Mouse (Mus musculus) kidney, postnatal 4 days (tissue): Measurements from ENCODE around the gene Crebbp.

ENCODE experiments used
- DNase-seq, 2 experiments: peaks; one replicate each; pipeline ENCODE4 v3.0.0; 2021; ENCODE audit warnings: mixed read lengths in 2 of 2

Gene Crebbp

GRCm38 (mm10) chr16:4041646-4042045 lies 172.2 kb downstream of the Crebbp start:
- no peak for DNase-seq

DNA sequence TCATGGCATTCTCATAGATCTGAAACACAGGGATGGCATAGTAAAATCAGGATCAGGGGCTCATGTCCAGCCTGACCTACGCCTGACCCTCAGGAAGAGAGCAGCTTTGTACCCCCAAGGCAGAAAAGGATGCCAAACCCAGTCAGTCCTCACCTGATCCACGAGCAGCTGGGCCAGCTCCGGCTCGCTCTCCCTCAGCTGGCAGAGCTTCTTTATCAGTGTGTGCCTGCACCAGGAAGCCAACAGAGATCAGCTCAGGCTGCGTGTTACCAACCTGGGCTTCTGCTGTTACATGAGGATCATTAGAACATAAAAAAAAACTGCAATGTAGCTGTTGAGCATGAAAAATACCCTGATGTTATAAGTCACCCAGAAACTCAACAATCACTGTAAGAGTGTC lies 173.6 kb downstream of the Crebbp start:
- DNase-seq, result no peak

DNA sequence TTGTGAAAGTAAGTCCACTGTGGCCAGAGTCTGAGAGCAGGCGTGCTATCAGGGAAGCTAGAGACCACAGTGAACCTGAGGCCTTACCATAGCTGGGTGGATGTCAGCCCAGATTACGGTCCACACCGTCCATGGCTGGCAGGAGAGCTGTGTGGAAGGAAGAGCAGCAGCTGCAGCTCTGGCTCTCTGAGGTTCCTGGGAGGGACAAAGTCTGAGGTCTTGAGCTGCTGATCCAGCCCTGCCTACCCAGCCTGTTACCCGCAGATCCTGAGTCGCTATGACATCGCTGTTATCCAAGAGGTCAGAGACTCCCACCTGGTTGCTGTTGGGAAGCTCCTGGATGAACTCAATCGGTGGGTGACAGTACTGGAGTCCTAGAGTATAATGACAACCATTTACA lies 176.1 kb downstream of the Crebbp start:
- no peak for DNase-seq

DNA sequence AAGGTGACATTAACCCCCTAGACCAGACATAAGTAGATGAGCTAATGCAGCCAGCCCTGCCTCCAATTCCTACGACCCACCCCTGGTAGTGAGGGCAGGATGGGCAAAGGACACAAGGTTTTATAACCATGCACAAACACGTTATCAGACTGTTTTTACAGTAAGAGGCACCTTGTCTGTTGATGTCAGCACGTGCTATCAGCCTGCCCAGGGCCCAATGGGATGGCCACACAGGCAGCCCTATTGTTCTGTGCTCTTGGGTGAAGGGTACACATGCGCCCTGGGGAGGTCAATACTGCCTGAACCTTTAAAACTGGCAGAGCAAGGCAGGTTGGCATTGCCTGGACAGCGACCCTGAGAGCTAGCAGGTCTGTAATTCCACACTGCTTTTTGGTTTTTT lies 177.0 kb downstream of the Crebbp start, which contains the start of gene Dnase1:
Dnase1 (plus strand) TSS at position 136 of the 400 bp plus-strand sequence.
- no peak for DNase-seq

- no peak for DNase-seq
Observed at GRCm38 (mm10) chr16:4035575-4035974, 178.2 kb downstream of the Crebbp start.

DNA sequence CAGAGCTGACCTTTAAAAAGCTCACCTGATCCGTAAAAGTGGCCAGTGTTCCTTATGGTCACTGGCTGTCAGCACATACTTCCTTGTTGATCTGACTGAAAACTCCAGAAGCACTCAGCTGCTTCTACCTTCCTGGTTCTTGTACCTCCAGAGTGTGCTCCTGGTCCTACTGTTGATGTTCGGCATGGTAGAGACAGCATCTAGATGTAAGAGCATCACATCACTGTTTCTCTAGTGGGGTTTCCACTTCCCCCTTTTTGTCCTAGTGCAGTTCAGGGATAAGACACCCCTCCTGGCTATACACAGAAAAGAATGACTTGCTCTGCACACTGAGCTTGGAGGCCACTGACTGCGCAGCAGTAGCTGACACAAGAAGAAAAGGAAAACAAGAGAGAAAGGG lies 179.3 kb downstream of the Crebbp start:
- no peak for DNase-seq

DNA sequence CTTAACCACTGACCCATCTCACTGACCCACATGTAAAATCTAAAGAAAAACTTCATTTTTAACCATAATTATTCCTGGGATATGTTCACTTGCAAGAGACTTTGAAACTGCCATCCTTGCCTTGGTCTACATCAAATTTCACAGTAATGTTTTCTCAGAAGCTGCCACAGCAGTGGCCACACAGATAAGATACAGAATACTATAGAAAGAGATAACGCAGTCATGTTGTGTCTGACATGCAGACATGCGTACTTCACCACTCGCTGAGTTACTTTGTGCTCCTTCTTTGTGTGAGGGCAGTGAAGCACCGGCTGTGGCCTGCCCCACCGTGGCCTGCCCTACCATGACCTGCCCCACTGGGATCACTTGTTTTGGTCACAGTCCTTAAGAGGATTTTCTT lies 179.8 kb downstream of the Crebbp start:
- no peak for DNase-seq

DNA sequence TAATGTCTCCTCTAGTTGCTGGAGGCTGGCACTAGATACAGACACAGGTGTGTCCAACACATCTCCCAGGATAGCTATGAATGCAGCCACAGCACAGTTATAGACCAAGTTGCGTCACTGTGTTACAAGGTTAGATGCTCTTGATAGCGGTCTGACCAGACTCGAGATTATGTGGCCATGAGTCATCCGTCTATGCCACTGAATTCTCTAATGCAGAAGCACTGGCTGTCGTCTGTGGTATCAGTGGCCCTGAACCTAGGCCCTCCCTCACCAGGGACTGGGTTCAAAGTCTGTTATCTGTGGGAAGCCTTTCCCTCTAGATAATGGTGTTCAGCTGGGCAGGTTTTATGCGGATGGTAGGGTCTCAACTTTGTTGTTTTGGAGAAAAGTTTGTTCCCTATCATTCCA lies 181.5 kb downstream of the Crebbp start:
- DNase-seq, result no peak

- peak in 1 of 2 experiments; percentile 56 for DNase-seq
Observed at GRCm38 (mm10) chr16:4031441-4032274, 182.1 kb downstream of the Crebbp start.
